Mouse (Mus musculus) stomach, embryonic 16.5 days (tissue): ENCODE measurements at regions not wholly inside any gene's neighbourhood (a gene's known extent, or its start where the extent isn't known, plus 50 kb on each side); places are given as distances from the start of the nearest gene placed in this dataset.
"Not testable (repeated sequence)": the region's sequence is repeated elsewhere in the genome, so short reads cannot be mapped to it uniquely, and the experiment has no call there.

ENCODE experiments used
- ATAC-seq: fragments of 200-750 bp; cut with Nextera tagmentation; 2 replicates; pipeline ENCODE4 v1.8.0; 2017; ENCODE audit warnings: moderate number of reproducible peaks, moderate TSS enrichment; ENCODE audit not compliant: insufficient read depth, low FRiP score
- H3K27ac ChIP-seq: fragments of 300-500 bp; sonication (generic); 2 replicates; pipeline ENCODE4 v1.5.1; 2014; ENCODE audit warnings: low read length
- H3K27me3 ChIP-seq: fragments of 300-500 bp; sonication (generic); 2 replicates; pipeline ENCODE4 v1.6.1; 2014; ENCODE audit warnings: low read length, control low read depth, mixed read lengths; ENCODE audit not compliant: control insufficient read depth, insufficient read depth
- H3K36me3 ChIP-seq: fragments of 300-500 bp; sonication (generic); 2 replicates; pipeline ENCODE4 v1.6.1; 2014; ENCODE audit warnings: low read length; ENCODE audit not compliant: control insufficient read depth, insufficient read depth
- H3K4me1 ChIP-seq: fragments of 300-500 bp; sonication (generic); 2 replicates; pipeline ENCODE4 v1.6.1; 2014; ENCODE audit warnings: low read length, control low read depth, mixed read lengths; ENCODE audit not compliant: control insufficient read depth, insufficient read depth
- H3K4me2 ChIP-seq: fragments of 300-500 bp; sonication (generic); 2 replicates; pipeline ENCODE4 v1.6.1; 2014; ENCODE audit warnings: low read depth, low read length, mixed read lengths
- H3K4me3 ChIP-seq: fragments of 300-500 bp; sonication (generic); replicated peaks from 2 replicates; pipeline ENCODE4 v1.5.1; 2014; ENCODE audit warnings: mild to moderate bottlenecking, low read length
- H3K9ac ChIP-seq: fragments of 300-500 bp; sonication (generic); 2 replicates; pipeline ENCODE4 v1.6.1; 2014; ENCODE audit warnings: low read length
- H3K9me3 ChIP-seq: fragments of 300-500 bp; sonication (generic); replicated peaks from 2 replicates; pipeline ENCODE4 v1.6.1; 2016; ENCODE audit warnings: low read length, control low read depth; ENCODE audit not compliant: control insufficient read depth
- WGBS: fragments of 180-500 bp; shearing (Covaris S2); extraction: QIAGEN DNeasy Blood & Tissue Kit; methylation state at CpG from one replicate; pipeline ENCODE4 v1.1.7; 2014; 5-methylcytosine and 5-hydroxymethylcytosine counted together

- no peak overlapping the region for H3K27ac ChIP-seq
- H3K36me3 ChIP-seq: no peaks in the 10 kb centered on the region
- H3K9ac ChIP-seq: no peak overlapping the region
- no peak overlapping the region for H3K4me3 ChIP-seq
- H3K9me3 ChIP-seq: no peaks in the 10 kb centered on the region
- H3K27me3 ChIP-seq: no peaks in the 10 kb centered on the region
- ATAC-seq: no peak
- H3K4me1 ChIP-seq: no peaks in the 10 kb centered on the region
- no peak overlapping the region for H3K4me2 ChIP-seq
Observed at GRCm38 (mm10) chr8:5283799-5284198, 178.6 kb upstream of the Slc10a2 start.

GRCm38 (mm10) chr8:5262316-5262715 is 157.2 kb upstream of the Slc10a2 start:
- ATAC-seq: no peak
- H3K9me3 ChIP-seq: no peaks in the 10 kb centered on the region
- no peak overlapping the region for H3K4me2 ChIP-seq
- H3K27ac ChIP-seq: no peak overlapping the region
- H3K9ac ChIP-seq: no peak overlapping the region
- no peak overlapping the region for H3K4me3 ChIP-seq
- H3K4me1 ChIP-seq: no peaks in the 10 kb centered on the region
- no peaks in the 10 kb centered on the region for H3K36me3 ChIP-seq
- WGBS: 67% methylated on average over 1 of the region's 1 CpGs
- H3K27me3 ChIP-seq: no peaks in the 10 kb centered on the region

GRCm38 (mm10) chr8:5241871-5242270 is 136.7 kb upstream of the Slc10a2 start:
- not testable (repeated sequence) for H3K4me2 ChIP-seq, H3K27ac ChIP-seq, H3K36me3 ChIP-seq, H3K9me3 ChIP-seq, H3K27me3 ChIP-seq, H3K4me3 ChIP-seq, ATAC-seq, H3K4me1 ChIP-seq, H3K9ac ChIP-seq
- 91% methylated on average over 18 of the region's 22 CpGs for WGBS
